Mouse (Mus musculus) liver, postnatal 0 days (tissue): Measurements from ENCODE around the gene Extl1. TPM values are rescaled to one million over a fixed set of nuclear protein-coding genes. Genes with fewer than 3 reads are reported as not detected.
"Not testable (repeated sequence)": the region's sequence is repeated elsewhere in the genome, so short reads cannot be mapped to it uniquely, and the experiment has no call there.

Experiments
- ATAC-seq: fragments of 200-750 bp; cut with Nextera tagmentation; 2 replicates; pipeline ENCODE4 v1.8.0; 2017; ENCODE audit warnings: mild to moderate bottlenecking, moderate library complexity
- DNase-seq: peaks from one replicate; pipeline ENCODE4 v3.0.0-alpha.2; 2016
- H3K27ac ChIP-seq: fragments of 300-500 bp; sonication (generic); 2 replicates; pipeline ENCODE4 v1.5.1; 2014; ENCODE audit warnings: antibody characterized with exemption, moderate library complexity, mild to moderate bottlenecking, low read depth
- H3K27me3 ChIP-seq: fragments of 300-500 bp; sonication (generic); 2 replicates; pipeline ENCODE4 v1.6.1; 2014; ENCODE audit warnings: low read length, control low read depth, mixed read lengths; ENCODE audit not compliant: insufficient read depth
- H3K36me3 ChIP-seq: fragments of 300-500 bp; sonication (generic); replicated peaks from 2 replicates; pipeline ENCODE4 v1.6.1; 2014; ENCODE audit warnings: mild to moderate bottlenecking, control low read depth, low read length, moderate library complexity, mixed read lengths; ENCODE audit not compliant: insufficient read depth
- H3K4me1 ChIP-seq: fragments of 300-500 bp; sonication (generic); 2 replicates; pipeline ENCODE4 v1.6.1; 2014; ENCODE audit warnings: antibody characterized with exemption, mild to moderate bottlenecking, control low read depth; ENCODE audit not compliant: insufficient read depth
- H3K4me2 ChIP-seq: fragments of 300-500 bp; sonication (generic); 2 replicates; pipeline ENCODE4 v1.6.1; 2014; ENCODE audit warnings: low read depth, mild to moderate bottlenecking, low read length, moderate library complexity, mixed read lengths
- H3K4me3 ChIP-seq: fragments of 300-500 bp; sonication (generic); 2 replicates; pipeline ENCODE4 v1.5.1; 2014; ENCODE audit warnings: low read depth, low read length
- H3K9ac ChIP-seq: fragments of 300-500 bp; sonication (generic); replicated peaks from 2 replicates; pipeline ENCODE4 v1.6.1; 2014; ENCODE audit warnings: mild to moderate bottlenecking, moderate library complexity
- H3K9me3 ChIP-seq: fragments of 300-500 bp; sonication (generic); 2 replicates; pipeline ENCODE4 v1.6.1; 2016; ENCODE audit warnings: mild to moderate bottlenecking, control low read depth, low read length, mixed read lengths
- CTCF ChIP-seq: sonication (generic); IDR thresholded peaks from 2 replicates; pipeline ENCODE4 v1.5.1; 2016; ENCODE audit warnings: antibody characterized with exemption, low read depth
- EP300 ChIP-seq: IDR thresholded peaks from 2 replicates; pipeline ENCODE4 v1.6.1; 2016; ENCODE audit warnings: antibody characterized with exemption, low read depth, mild to moderate bottlenecking
- WGBS: fragments of 180-500 bp; shearing (Covaris S2); extraction: QIAGEN DNeasy Blood & Tissue Kit; methylation state at CpG from one replicate; pipeline ENCODE4 v1.1.7; 2014; ENCODE audit not compliant: insufficient replicate concordance; 5-methylcytosine and 5-hydroxymethylcytosine counted together
- polyA plus RNA-seq: library from polyadenylated mRNA; unstranded; fragments of >200 nt; fragmentation: Nextera tagmentation; extraction: Ambion mirVana; gene quantifications from 2 replicates; pipeline ENCODE4 v1.2.1, GENCODE M21; 2015

Gene Extl1
- polyA plus RNA-seq, 1 experiment from 2014 or later = 0.33 TPM

GRCm38 (mm10) chr4:134344620-134345019, 39.0 kb downstream of the Extl1 start:
- TF ChIP-seq EP300 (no peak), CTCF (peak; percentile 29)
- no peak overlapping the region for H3K4me2 ChIP-seq
- ATAC-seq = no peak
- no peak overlapping the region for H3K27ac ChIP-seq
- H3K4me1 ChIP-seq = peaks cover 9% of the 10 kb centered on the region; the same call in 1 of the 2 replicates
- peaks cover 38% of the 10 kb centered on the region for H3K27me3 ChIP-seq
- H3K9me3 ChIP-seq = no peaks in the 10 kb centered on the region
- DNase-seq = no peak
- 48% methylated on average over 3 of the region's 3 CpGs for WGBS
- H3K4me3 ChIP-seq = no peak overlapping the region
- H3K36me3 ChIP-seq = no peaks in the 10 kb centered on the region
- H3K9ac ChIP-seq = no peak overlapping the region

- no peaks in the 10 kb centered on the region for H3K9me3 ChIP-seq
- no peak within 1 kb of the TSS for H3K9ac ChIP-seq
- no peak within 1 kb of the TSS for H3K27ac ChIP-seq
- no peaks in the 10 kb centered on the region for H3K36me3 ChIP-seq
- DNase-seq (no peak), ATAC-seq (no peak)
- 4% methylated on average over 61 of the region's 61 CpGs for WGBS
- peak within 1 kb of the TSS; percentile 15; the same call in 1 of the 2 replicates for H3K4me2 ChIP-seq
- H3K4me3 ChIP-seq = peak within 1 kb of the TSS; percentile 14
- TF ChIP-seq EP300 (no peak), CTCF (no peak)
- H3K27me3 ChIP-seq = peaks cover 38% of the 10 kb centered on the region
- H3K4me1 ChIP-seq = peaks cover 9% of the 10 kb centered on the region; the same call in 1 of the 2 replicates
Observed at GRCm38 (mm10) chr4:134343071-134344031, 40.3 kb downstream of the Extl1 start, which contains the start of gene Slc30a2. TSS of gene Slc30a2 (plus strand) at chr4:134343181.

DNA sequence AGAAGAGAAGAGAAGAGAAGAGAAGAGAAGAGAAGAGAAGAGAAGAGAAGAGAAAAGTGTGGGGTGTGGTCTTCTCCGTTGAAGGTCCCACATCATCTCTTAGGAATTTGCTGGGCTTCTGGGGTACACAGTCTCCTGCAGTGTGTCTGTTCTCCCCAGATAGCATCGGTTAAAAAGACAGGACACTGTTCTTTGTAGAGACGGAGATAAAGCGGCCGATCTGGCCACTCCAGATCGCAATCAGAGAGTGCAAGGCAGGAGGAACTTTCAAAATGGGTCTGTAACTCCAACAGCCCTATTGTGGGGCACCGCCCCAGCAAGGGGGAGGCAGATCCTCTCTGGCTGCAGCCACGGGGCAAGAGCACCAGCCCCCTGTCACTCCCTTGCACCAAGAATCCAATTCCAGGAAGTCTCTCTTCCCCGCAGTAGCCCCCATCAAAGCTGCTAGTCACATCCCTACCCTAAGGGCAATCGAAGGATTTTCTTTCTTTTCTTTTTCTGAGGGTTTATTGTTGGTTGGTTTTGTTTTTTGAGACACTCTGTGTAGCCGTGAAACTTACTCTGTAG, 41.4 kb downstream of the Extl1 start:
- WGBS = 10% methylated on average over 11 of the region's 11 CpGs
- Histone ChIP-seq H3K4me2 (no peak overlapping the region), H3K36me3 (no peaks in the 10 kb centered on the region), H3K27ac (no peak overlapping the region), H3K9ac (no peak overlapping the region), H3K4me3 (no peak overlapping the region), H3K4me1 (peaks cover 9% of the 10 kb centered on the region; the same call in 1 of the 2 replicates), H3K27me3 (peaks cover 38% of the 10 kb centered on the region), H3K9me3 (no peaks in the 10 kb centered on the region)
- ATAC-seq (no peak), DNase-seq (no peak)
- TF ChIP-seq EP300 = no peak
- TF ChIP-seq CTCF = no peak

DNA sequence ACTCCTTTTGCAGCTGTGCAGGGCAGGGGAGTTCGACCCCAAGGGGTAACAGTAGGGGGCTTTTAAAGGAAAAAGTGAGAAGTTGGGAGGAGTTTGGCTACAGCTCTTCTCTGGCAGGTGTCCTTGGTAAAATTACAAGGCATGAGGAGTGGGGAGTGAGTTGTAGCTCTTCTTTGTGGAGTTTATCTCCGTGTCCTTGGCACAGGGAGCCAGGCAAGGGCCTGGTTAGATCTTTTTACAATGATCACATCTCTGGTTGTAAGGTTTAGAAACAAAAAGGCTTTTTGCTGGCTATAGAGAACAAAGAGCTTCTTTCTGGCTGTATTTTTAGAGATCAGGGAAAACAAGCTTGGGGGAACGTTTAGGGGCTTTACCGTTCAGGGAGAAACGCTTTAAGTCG, 42.4 kb downstream of the Extl1 start:
- not testable (repeated sequence) for DNase-seq, H3K36me3 ChIP-seq, H3K9ac ChIP-seq, H3K9me3 ChIP-seq, H3K4me2 ChIP-seq, ATAC-seq, H3K4me1 ChIP-seq, H3K4me3 ChIP-seq, H3K27ac ChIP-seq
- H3K27me3 ChIP-seq = peaks cover 38% of the 10 kb centered on the region
- WGBS = 71% methylated on average over 6 of the region's 6 CpGs

DNA sequence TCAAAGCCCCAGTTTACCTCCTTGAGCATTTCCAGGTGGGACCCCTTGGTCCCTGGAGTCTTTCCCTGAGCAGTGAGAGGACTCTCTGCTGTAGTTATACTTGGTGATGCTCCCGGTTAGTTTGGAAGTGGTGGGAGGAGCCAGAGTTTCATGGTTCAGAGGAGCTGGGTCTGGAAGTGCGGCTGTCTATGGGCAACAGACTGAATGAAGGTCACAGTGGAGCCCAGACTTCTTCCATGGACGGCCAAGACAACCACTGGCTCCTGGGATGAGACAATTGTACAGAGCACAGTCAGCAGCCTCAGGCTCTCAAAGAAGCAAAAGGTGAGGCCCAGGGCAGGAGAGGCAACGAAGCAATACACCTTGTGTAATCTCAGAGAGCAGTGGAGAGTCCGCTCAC, 53.4 kb downstream of the Extl1 start:
- Histone ChIP-seq H3K27me3 (no peaks in the 10 kb centered on the region), H3K27ac (no peak overlapping the region), H3K9me3 (no peaks in the 10 kb centered on the region), H3K4me3 (no peak overlapping the region), H3K36me3 (no peaks in the 10 kb centered on the region), H3K9ac (no peak overlapping the region), H3K4me1 (no peaks in the 10 kb centered on the region), H3K4me2 (no peak overlapping the region)
- no peak for TF ChIP-seq CTCF
- no peak for TF ChIP-seq EP300
- DNase-seq = no peak
- WGBS = 63% methylated on average over 5 of the region's 5 CpGs
- ATAC-seq = no peak

DNA sequence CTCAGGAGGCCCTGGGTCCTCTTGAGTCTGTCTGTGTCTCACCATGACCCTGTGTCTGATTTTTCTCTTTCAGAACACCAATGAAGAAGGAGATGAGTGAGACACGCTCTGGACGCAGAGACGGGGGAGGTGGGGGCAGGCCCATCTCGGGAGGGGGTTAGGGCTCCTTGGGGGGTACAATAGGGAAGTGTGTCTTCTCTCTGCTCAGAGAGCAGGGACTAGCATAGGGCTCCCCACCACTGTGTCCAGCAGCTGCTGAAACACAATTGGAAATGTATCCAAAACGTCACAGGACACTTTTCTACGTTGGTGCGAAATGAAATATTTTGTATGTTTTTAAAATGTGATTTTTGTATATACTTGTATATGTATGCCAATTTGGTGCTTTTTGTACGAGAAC, 54.8 kb downstream of the Extl1 start:
- 69% methylated on average over 8 of the region's 8 CpGs for whole genome bisulfite sequencing
- H3K4me1 ChIP-seq = no peaks in the 10 kb centered on the region

More for the DNA sequence above, 54.8 kb downstream of the Extl1 start:
- no peak overlapping the region for H3K4me2 ChIP-seq
- no peak overlapping the region for H3K27ac ChIP-seq
- no peak overlapping the region for H3K4me3 ChIP-seq
- no peak for TF ChIP-seq EP300
- TF ChIP-seq CTCF = no peak
- H3K9ac ChIP-seq = no peak overlapping the region
- no peaks in the 10 kb centered on the region for H3K9me3 ChIP-seq
- DNase-seq = no peak
- H3K27me3 ChIP-seq = no peaks in the 10 kb centered on the region
- no peak for ATAC-seq
- H3K36me3 ChIP-seq = no peaks in the 10 kb centered on the region
